Mouse (Mus musculus) intestine, embryonic 15.5 days (tissue): ENCODE measurements around the gene Ldha. TPM values are rescaled to one million over a fixed set of nuclear protein-coding genes. Genes with fewer than 3 reads are reported as not detected.
"Not testable (repeated sequence)": the region's sequence is repeated elsewhere in the genome, so short reads cannot be mapped to it uniquely, and the experiment has no call there.

ENCODE experiments used
- ATAC-seq: fragments of 200-750 bp; cut with Nextera tagmentation; 2 replicates; pipeline ENCODE4 v1.8.0; 2017; ENCODE audit warnings: moderate TSS enrichment, moderate library complexity
- H3K27ac ChIP-seq: fragments of 300-500 bp; sonication (generic); 2 replicates; pipeline ENCODE4 v1.5.1; 2015; ENCODE audit warnings: mild to moderate bottlenecking, inconsistent platforms
- H3K27me3 ChIP-seq: fragments of 300-500 bp; sonication (generic); replicated peaks from 2 replicates; pipeline ENCODE4 v1.6.1; 2015; ENCODE audit warnings: inconsistent platforms
- H3K36me3 ChIP-seq: fragments of 300-500 bp; sonication (generic); 2 replicates; pipeline ENCODE4 v1.6.1; 2015; ENCODE audit warnings: inconsistent platforms
- H3K4me1 ChIP-seq: fragments of 300-500 bp; sonication (generic); replicated peaks from 2 replicates; pipeline ENCODE4 v1.6.1; 2015; ENCODE audit warnings: inconsistent platforms
- H3K4me2 ChIP-seq: fragments of 300-500 bp; sonication (generic); replicated peaks from 2 replicates; pipeline ENCODE4 v1.6.1; 2015; ENCODE audit warnings: mild to moderate bottlenecking, inconsistent platforms
- H3K4me3 ChIP-seq: fragments of 300-500 bp; sonication (generic); replicated peaks from 2 replicates; pipeline ENCODE4 v1.5.1; 2015; ENCODE audit warnings: inconsistent platforms
- H3K9ac ChIP-seq: fragments of 300-500 bp; sonication (generic); 2 replicates; pipeline ENCODE4 v1.6.1; 2015; ENCODE audit warnings: inconsistent platforms
- H3K9me3 ChIP-seq: fragments of 300-500 bp; sonication (generic); 2 replicates; pipeline ENCODE4 v1.6.1; 2016; ENCODE audit warnings: inconsistent platforms
- WGBS: fragments of 180-500 bp; shearing (Covaris S2); methylation state at CpG from one replicate; pipeline ENCODE4 v1.1.7; 2015; 5-methylcytosine and 5-hydroxymethylcytosine counted together
- polyA plus RNA-seq: library from polyadenylated mRNA; unstranded; fragments of >200 nt; fragmentation: Nextera tagmentation; extraction: Ambion mirVana; gene quantifications from 2 replicates; pipeline ENCODE4 v1.2.1, GENCODE M21; 2015

Ldha gene
- polyA plus RNA-seq, result 2,580 and 2,742 TPM in 2 replicates

GRCm38 (mm10) chr7:46840787-46841525 is at the start of gene Ldha:
Gene Ldha, plus strand, starts transcription at chr7:46841475.
- no peaks in the 10 kb centered on the region for H3K9me3 ChIP-seq
- 35% methylated on average over 6 of the region's 6 CpGs for WGBS
- no peak within 1 kb of the TSS for H3K9ac ChIP-seq
- H3K27me3 ChIP-seq, result no peaks in the 10 kb centered on the region
- no peak within 1 kb of the TSS for H3K4me3 ChIP-seq
- H3K36me3 ChIP-seq, result no peaks in the 10 kb centered on the region
- no peak for ATAC-seq
- no peak within 1 kb of the TSS for H3K4me2 ChIP-seq
- H3K4me1 ChIP-seq, result peaks cover 43% of the 10 kb centered on the region
- H3K27ac ChIP-seq, result peak within 1 kb of the TSS; percentile 88

GRCm38 (mm10) chr7:46793871-46794270 is 47.4 kb upstream of the Ldha start:
- ATAC-seq, result no peak
- 0 out of 2 replicates have a peak overlapping the region, but pooled peaks have one; percentile 62 for H3K4me2 ChIP-seq
- H3K36me3 ChIP-seq, result no peaks in the 10 kb centered on the region
- 65% methylated on average over 4 of the region's 4 CpGs for WGBS
- no peak overlapping the region for H3K9ac ChIP-seq
- no peak overlapping the region for H3K4me3 ChIP-seq
- H3K4me1 ChIP-seq, result peaks cover 9% of the 10 kb centered on the region; the same call in 1 of the 2 replicates
- H3K9me3 ChIP-seq, result no peaks in the 10 kb centered on the region
- H3K27me3 ChIP-seq, result no peaks in the 10 kb centered on the region
- no peak overlapping the region for H3K27ac ChIP-seq

GRCm38 (mm10) chr7:46795287-46796205 is 45.7 kb upstream of the Ldha start, which contains the start of the genes Hps5 and Gtf2h1:
Gene Hps5, minus strand, starts transcription at chr7:46796064.
Gene Gtf2h1, plus strand, starts transcription at chr7:46796103.
- H3K27ac ChIP-seq, result peak within 1 kb of the TSS; percentile 85
- no peaks in the 10 kb centered on the region for H3K9me3 ChIP-seq
- H3K4me1 ChIP-seq, result peaks cover 9% of the 10 kb centered on the region; the same call in 1 of the 2 replicates
- H3K36me3 ChIP-seq, result 0 out of 2 replicates have a peak, but pooled peaks cover 2% of the 10 kb centered on the region
- H3K9ac ChIP-seq, result peak within 1 kb of the TSS; percentile 80
- peak; percentile 99 for ATAC-seq
- H3K27me3 ChIP-seq, result no peaks in the 10 kb centered on the region
- peak within 1 kb of the TSS; percentile 83 for H3K4me2 ChIP-seq
- under 1% methylated on average over 75 of the region's 75 CpGs for WGBS
- peak within 1 kb of the TSS; percentile 83 for H3K4me3 ChIP-seq

- WGBS, result under 1% methylated on average over 31 of the region's 31 CpGs
- Histone ChIP-seq H3K4me3 (peak overlapping the region; percentile 83), H3K27me3 (no peaks in the 10 kb centered on the region), H3K27ac (peak overlapping the region; percentile 45), H3K9me3 (no peaks in the 10 kb centered on the region), H3K36me3 (0 out of 2 replicates have a peak, but pooled peaks cover 2% of the 10 kb centered on the region), H3K9ac (peak overlapping the region; percentile 80), H3K4me1 (peaks cover 9% of the 10 kb centered on the region; the same call in 1 of the 2 replicates), H3K4me2 (peak overlapping the region; percentile 83)
- ATAC-seq, result no peak; the same call in 1 of the 2 replicates
Observed at GRCm38 (mm10) chr7:46796206-46796679, 45.0 kb upstream of the Ldha start.

GRCm38 (mm10) chr7:46796779-46797178 is 44.5 kb upstream of the Ldha start:
- Histone ChIP-seq H3K4me1 (peaks cover 9% of the 10 kb centered on the region; the same call in 1 of the 2 replicates), H3K9me3 (no peaks in the 10 kb centered on the region), H3K27ac (no peak overlapping the region), H3K27me3 (no peaks in the 10 kb centered on the region), H3K4me2 (peak overlapping the region; percentile 83), H3K9ac (peak overlapping the region; percentile 80; the same call in 1 of the 2 replicates), H3K4me3 (peak overlapping the region; percentile 83), H3K36me3 (peaks cover 5% of the 10 kb centered on the region; the same call in 1 of the 2 replicates)
- ATAC-seq, result no peak
- 46% methylated on average over 6 of the region's 6 CpGs for WGBS

- H3K4me1 ChIP-seq, result no peaks in the 10 kb centered on the region
- no peaks in the 10 kb centered on the region for H3K27me3 ChIP-seq
- H3K27ac ChIP-seq, result no peak overlapping the region
- WGBS, result 92% methylated on average over 6 of the region's 6 CpGs
- H3K9ac ChIP-seq, result no peak overlapping the region
- H3K4me2 ChIP-seq, result no peak overlapping the region
- no peak overlapping the region for H3K4me3 ChIP-seq
- H3K36me3 ChIP-seq, result peaks cover 34% of the 10 kb centered on the region
- no peaks in the 10 kb centered on the region for H3K9me3 ChIP-seq
- ATAC-seq, result no peak
Observed at GRCm38 (mm10) chr7:46810325-46810724, 30.9 kb upstream of the Ldha start.

GRCm38 (mm10) chr7:46814012-46814411 is 27.3 kb upstream of the Ldha start:
- no peak overlapping the region for H3K4me2 ChIP-seq

GRCm38 (mm10) chr7:46820876-46821632 is 20.2 kb upstream of the Ldha start:
- not testable (repeated sequence) for H3K9ac ChIP-seq, H3K9me3 ChIP-seq

More at GRCm38 (mm10) chr7:46814012-46814411, 27.3 kb upstream of the Ldha start:
- no peaks in the 10 kb centered on the region for H3K27me3 ChIP-seq
- H3K27ac ChIP-seq, result no peak overlapping the region
- no peaks in the 10 kb centered on the region for H3K4me1 ChIP-seq
- H3K9ac ChIP-seq, result no peak overlapping the region
- no peak overlapping the region for H3K4me3 ChIP-seq
- H3K36me3 ChIP-seq, result peaks cover 47% of the 10 kb centered on the region
- no peaks in the 10 kb centered on the region for H3K9me3 ChIP-seq
- 94% methylated on average over 4 of the region's 4 CpGs for WGBS
- ATAC-seq, result no peak

GRCm38 (mm10) chr7:46827046-46827802 is 14.1 kb upstream of the Ldha start:
- Histone ChIP-seq H3K4me1 (peaks cover 8% of the 10 kb centered on the region; the same call in 1 of the 2 replicates), H3K9me3 (no peaks in the 10 kb centered on the region), H3K27me3 (no peaks in the 10 kb centered on the region), H3K9ac (no peak overlapping the region), H3K36me3 (peaks cover 7% of the 10 kb centered on the region; the same call in 1 of the 2 replicates), H3K4me2 (no peak overlapping the region), H3K27ac (no peak overlapping the region), H3K4me3 (no peak overlapping the region)
- WGBS, result 50% methylated on average over 20 of the region's 20 CpGs
- ATAC-seq, result no peak

More at GRCm38 (mm10) chr7:46820876-46821632, 20.2 kb upstream of the Ldha start:
- not testable (repeated sequence) for H3K4me1 ChIP-seq, H3K4me3 ChIP-seq, H3K27me3 ChIP-seq, H3K27ac ChIP-seq, H3K4me2 ChIP-seq, ATAC-seq
- WGBS, result 59% methylated on average over 15 of the region's 15 CpGs
- H3K36me3 ChIP-seq, result peaks cover 33% of the 10 kb centered on the region

GRCm38 (mm10) chr7:46827803-46828184 is 13.5 kb upstream of the Ldha start:
- Histone ChIP-seq H3K9me3 (no peaks in the 10 kb centered on the region), H3K36me3 (peaks cover 3% of the 10 kb centered on the region; the same call in 1 of the 2 replicates), H3K9ac (no peak overlapping the region), H3K4me2 (no peak overlapping the region), H3K4me3 (no peak overlapping the region), H3K4me1 (peaks cover 8% of the 10 kb centered on the region; the same call in 1 of the 2 replicates), H3K27me3 (no peaks in the 10 kb centered on the region), H3K27ac (no peak overlapping the region)
- no peak for ATAC-seq
- WGBS, result 85% methylated on average over 2 of the region's 2 CpGs

GRCm38 (mm10) chr7:46829911-46830310 is 11.4 kb upstream of the Ldha start:
- Histone ChIP-seq H3K36me3 (no peaks in the 10 kb centered on the region), H3K27ac (peak overlapping the region; percentile 25; the same call in 1 of the 2 replicates), H3K4me3 (no peak overlapping the region), H3K4me2 (no peak overlapping the region), H3K27me3 (no peaks in the 10 kb centered on the region), H3K4me1 (peaks cover 8% of the 10 kb centered on the region; the same call in 1 of the 2 replicates), H3K9me3 (no peaks in the 10 kb centered on the region), H3K9ac (no peak overlapping the region)
- no peak; the same call in 1 of the 2 replicates for ATAC-seq
- 74% methylated on average over 12 of the region's 12 CpGs for WGBS
